Mouse (Mus musculus) gastrocnemius, postnatal 4 days (tissue): ENCODE data around the gene Slc7a15. TPM values are rescaled to one million over a fixed set of nuclear protein-coding genes. Genes with fewer than 3 reads are reported as not detected.
"Not testable (repeated sequence)": the region's sequence is repeated elsewhere in the genome, so short reads cannot be mapped to it uniquely, and the experiment has no call there.

Source experiments
- DNase-seq, 2 experiments: peaks; one replicate each; pipeline ENCODE4 v3.0.0; 2021 to 2022; ENCODE audit warnings: low spot score in 2 of 2, mixed read lengths in 2 of 2
- long read RNA-seq, 2 experiments: library from polyadenylated mRNA; stranded (forward); transcript quantifications; one replicate each; pipeline ENCODE4 v2.0.0; 2021
- total RNA-seq, 2 experiments: library from RNA; stranded (reverse); gene quantifications; 2 replicates each; pipeline ENCODE4 v1.2.3; 2021

Slc7a15 gene
- total RNA-seq, result not detected
- long read RNA-seq, experiment 1, result 0 reads
- long read RNA-seq, experiment 2, result 0 reads

DNA sequence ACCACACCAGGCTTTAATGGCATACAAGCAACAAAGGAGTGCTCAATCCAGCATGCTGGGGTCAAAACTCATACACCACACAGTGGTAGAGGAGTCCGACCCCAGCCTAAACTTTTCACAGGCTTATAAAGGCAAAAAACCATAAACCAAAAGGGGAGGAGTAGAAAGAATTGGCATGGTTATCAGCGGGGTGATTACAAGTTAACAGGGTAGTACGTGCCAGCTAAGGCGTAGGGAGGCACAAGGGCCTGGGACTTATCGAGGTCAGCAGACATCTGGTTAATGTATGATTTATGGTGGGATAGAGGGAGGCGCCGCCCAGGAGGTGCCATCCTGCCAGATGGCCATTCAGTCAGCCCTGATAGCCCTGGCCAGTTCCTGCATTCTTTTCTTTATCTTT lies at the start of gene Slc7a15:
Gene Slc7a15 (minus strand): TSS at position 101 of the 400 bp plus-strand sequence.
- not testable (repeated sequence) for DNase-seq

DNA sequence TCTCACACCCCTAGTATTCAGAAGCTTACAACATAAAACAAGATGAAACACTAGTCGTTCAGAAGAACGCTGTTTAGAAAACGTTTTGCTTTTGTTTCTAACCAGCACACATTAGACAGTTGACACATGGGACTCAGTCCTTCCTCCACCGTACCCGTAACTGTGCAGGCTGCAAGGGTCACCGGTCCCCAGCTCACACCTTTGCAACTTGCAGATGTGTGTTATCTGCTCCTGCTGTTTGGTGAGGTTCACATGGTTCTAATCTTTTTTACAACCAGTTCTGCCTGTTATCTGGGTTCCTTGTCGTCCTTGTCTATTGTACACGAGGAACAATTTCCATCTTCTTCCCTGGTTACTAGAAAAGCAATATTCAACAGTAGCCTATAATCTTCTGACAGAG lies 49.3 kb upstream of the Slc7a15 start:
- DNase-seq, result not testable (repeated sequence)

GRCm38 (mm10) chr12:8641425-8641735 lies 42.5 kb upstream of the Slc7a15 start:
- DNase-seq, result no peak

- DNase-seq, result peak; percentile 99
These were observed 42.0 kb upstream of the Slc7a15 start for GRCm38 (mm10) chr12:8640711-8641424.

GRCm38 (mm10) chr12:8640186-8640585 lies 41.3 kb upstream of the Slc7a15 start:
- DNase-seq, result not testable (repeated sequence)

- DNase-seq, result peak; percentile 52 to 71
These were observed 39.7 kb upstream of the Slc7a15 start for GRCm38 (mm10) chr12:8638411-8639087.

- DNase-seq, result no peak
These were observed 38.1 kb upstream of the Slc7a15 start for GRCm38 (mm10) chr12:8636945-8637344.

DNA sequence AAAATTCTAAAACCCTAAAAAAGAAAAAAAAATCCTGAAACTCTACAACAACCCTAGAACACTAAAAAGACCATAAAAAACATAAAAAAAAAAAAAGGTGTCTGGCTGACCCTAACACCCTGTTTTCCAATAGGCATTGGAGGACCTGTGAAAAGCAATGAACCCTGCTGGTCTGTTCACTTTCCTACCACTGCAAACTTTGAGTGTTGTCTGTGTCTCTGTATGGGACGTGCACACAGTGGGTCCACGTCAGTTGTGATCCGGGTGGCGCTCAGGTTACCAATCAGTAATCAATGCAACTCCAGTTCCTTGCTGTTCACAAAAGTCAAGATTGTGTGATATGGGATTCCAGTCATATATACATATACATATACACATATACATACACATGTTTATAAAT lies 36.7 kb upstream of the Slc7a15 start:
- no peak for DNase-seq

GRCm38 (mm10) chr12:8634306-8634705 lies 35.4 kb upstream of the Slc7a15 start:
- no peak for DNase-seq

- no peak for DNase-seq
These were observed 34.0 kb upstream of the Slc7a15 start for GRCm38 (mm10) chr12:8632737-8633365.

GRCm38 (mm10) chr12:8631691-8632090 lies 32.8 kb upstream of the Slc7a15 start:
- DNase-seq, result no peak

GRCm38 (mm10) chr12:8629537-8629936 lies 30.7 kb upstream of the Slc7a15 start:
- DNase-seq, result no peak

DNA sequence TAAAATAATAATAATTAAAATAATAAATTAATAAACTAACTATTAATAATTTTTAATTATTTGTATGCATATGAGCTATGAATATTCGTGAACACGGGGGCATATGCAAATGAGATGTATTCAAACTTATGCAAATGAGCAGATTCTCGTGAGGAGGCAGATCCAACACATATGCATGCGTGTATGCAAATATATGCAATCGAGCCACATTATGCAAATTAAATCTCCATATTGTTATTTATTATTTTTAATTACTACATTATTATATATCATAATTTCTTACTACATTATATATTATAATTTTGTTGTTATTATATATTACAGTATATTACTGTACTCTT lies 21.8 kb upstream of the Slc7a15 start:
- DNase-seq, result no peak

GRCm38 (mm10) chr12:8619827-8620677 lies 21.2 kb upstream of the Slc7a15 start:
- DNase-seq, result no peak

- no peak for DNase-seq
These were observed 19.4 kb upstream of the Slc7a15 start for GRCm38 (mm10) chr12:8618271-8618670.

GRCm38 (mm10) chr12:8609070-8609469 lies 10.2 kb upstream of the Slc7a15 start:
- no peak for DNase-seq

DNA sequence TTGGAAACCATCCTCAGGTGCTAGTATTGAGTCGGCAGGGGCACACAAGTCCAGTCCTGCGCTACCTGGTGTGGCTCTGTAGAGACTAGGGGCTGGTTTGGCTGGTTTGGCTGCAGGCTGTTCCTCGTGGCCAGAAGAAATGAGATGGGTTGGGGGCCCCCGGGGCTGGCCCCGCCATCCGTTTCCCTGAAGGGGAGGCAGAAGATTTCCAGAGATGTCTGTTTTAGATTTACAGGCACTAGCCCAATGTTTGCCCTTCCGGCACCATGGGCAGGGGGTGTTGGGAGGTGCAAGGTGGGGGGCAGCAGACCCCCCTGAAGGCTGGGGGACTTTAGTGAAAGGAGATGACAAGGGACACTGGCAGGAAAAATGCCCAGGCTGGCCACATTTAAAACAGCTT lies 3.3 kb downstream of the Slc7a15 start:
- no peak for DNase-seq

GRCm38 (mm10) chr12:8591326-8591725 lies 7.5 kb downstream of the Slc7a15 start:
- not testable (repeated sequence) for DNase-seq

- no peak for DNase-seq
These were observed 25.5 kb downstream of the Slc7a15 start for GRCm38 (mm10) chr12:8573405-8573804.

DNA sequence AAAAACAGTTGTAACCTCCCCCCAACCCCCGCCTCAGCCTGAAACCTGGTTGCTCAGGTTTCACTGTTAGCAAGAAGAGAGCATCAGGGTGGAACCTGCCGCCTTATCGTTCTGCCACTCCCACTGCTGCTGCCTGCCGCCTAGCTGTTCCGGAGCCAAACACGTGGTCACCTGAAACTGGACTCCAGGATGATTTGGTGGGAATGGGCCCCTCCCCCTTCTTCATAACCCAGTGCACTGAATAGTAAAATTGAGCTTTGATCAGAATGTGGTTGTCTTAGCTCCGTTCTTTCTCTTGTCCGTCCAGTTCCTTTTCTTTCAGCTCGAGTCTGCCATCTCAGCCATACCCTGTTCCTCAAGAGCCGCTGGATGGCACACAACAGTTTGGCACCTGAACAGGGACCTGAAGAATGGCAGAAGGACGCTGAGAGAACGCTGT lies 26.9 kb downstream of the Slc7a15 start:
- DNase-seq, result not testable (repeated sequence)

GRCm38 (mm10) chr12:8571287-8571902 lies 27.5 kb downstream of the Slc7a15 start:
- DNase-seq, result not testable (repeated sequence)
